Mouse (Mus musculus): ENCODE data around the gene Npdc1.

Gene Npdc1

GRCm38 (mm10) chr2:25430395-25431233 is 31.5 kb downstream of the Npdc1 start:
- DNase-seq (ENCODE audit: low spot score in 2 of 2) = peak in 1 of 2 experiments; percentile 63

GRCm38 (mm10) chr2:25431308-25431855 is 32.2 kb downstream of the Npdc1 start:
- peak in 1 of 2 experiments; percentile 57 for DNase-seq (ENCODE audit: low spot score in 2 of 2)

- peak in 1 of 2 experiments; percentile 63 for DNase-seq (ENCODE audit: low spot score in 2 of 2)
Measured at GRCm38 (mm10) chr2:25432326-25433098, 33.4 kb downstream of the Npdc1 start.

GRCm38 (mm10) chr2:25433101-25433500 is 34.0 kb downstream of the Npdc1 start:
- DNase-seq (ENCODE audit: low spot score in 2 of 2) = no peak

- peak in 1 of 2 experiments; percentile 58 for DNase-seq (ENCODE audit: low spot score in 2 of 2)
Measured at GRCm38 (mm10) chr2:25434292-25434691, 35.1 kb downstream of the Npdc1 start.

- no peak for DNase-seq (ENCODE audit: low spot score in 2 of 2)
Measured at GRCm38 (mm10) chr2:25436286-25436820, 37.2 kb downstream of the Npdc1 start.

GRCm38 (mm10) chr2:25441067-25441466 is 41.9 kb downstream of the Npdc1 start:
- DNase-seq (ENCODE audit: low spot score in 2 of 2) = no peak

GRCm38 (mm10) chr2:25442682-25443081 is 43.5 kb downstream of the Npdc1 start:
- no peak for DNase-seq (ENCODE audit: low spot score in 2 of 2)

- DNase-seq (ENCODE audit: low spot score in 2 of 2) = no peak
Measured at GRCm38 (mm10) chr2:25450853-25451647, 51.9 kb downstream of the Npdc1 start.

GRCm38 (mm10) chr2:25452951-25453350 is 53.8 kb downstream of the Npdc1 start:
- no peak for DNase-seq (ENCODE audit: low spot score in 2 of 2)

- DNase-seq (ENCODE audit: low spot score in 2 of 2) = no peak
Measured at GRCm38 (mm10) chr2:25456205-25456953, 57.2 kb downstream of the Npdc1 start, which contains the start of gene Clic3. Gene Clic3, plus strand, starts transcription at chr2:25456838.

- no peak for DNase-seq (ENCODE audit: low spot score in 2 of 2)
Measured at GRCm38 (mm10) chr2:25457022-25457896, 58.1 kb downstream of the Npdc1 start.

- DNase-seq (ENCODE audit: low spot score in 2 of 2) = no peak
Measured at GRCm38 (mm10) chr2:25458911-25459310, 59.8 kb downstream of the Npdc1 start.

Measured in spleen, postnatal 4 days (tissue).